In genomic region chr4:133068400-133069138, GRCm38 (mm10) we compare ENCODE assay signal across 11 mouse cellular contexts. TPM values are rescaled to one million over a fixed set of nuclear protein-coding genes. Genes with fewer than 3 reads are reported as not detected.
DNase-seq lines count a peak whose midpoint lies in the region; ATAC-seq and TF ChIP-seq lines count a peak whose summit lies in the region.
"Had no signal": no experiment of that assay in that cellular context is flagged by ENCODE, and none has a peak within 500 bp of the region (broad histone marks: within the 10 kb centered on the region; RNA-seq: fewer than 3 reads in every experiment).

No protein-coding gene starts in this region.

- whole genome bisulfite sequencing in heart, embryonic 13.5 days, result 78% methylated on average over 12 of the region's 12 CpGs
- WGBS in lung, adult 2 months, result 67% methylated on average over 12 of the region's 12 CpGs
- 82% methylated on average over 12 of the region's 12 CpGs for WGBS in embryonic facial prominence, embryonic 13.5 days
- 67% methylated on average over 12 of the region's 12 CpGs for WGBS in midbrain, postnatal 0 days

- TF ChIP-seq POLR2A in lung, adult 2 months (IDR thresholded peaks at IDR 0.05; ENCODE audit: borderline replicate concordance, extremely low read depth, low read depth, low read length), result no peak

- peaks cover 70% of the 10 kb centered on the region for H3K4me1 ChIP-seq in heart, embryonic 13.5 days
- H3K4me1 ChIP-seq in lung, adult 2 months (ENCODE audit: control insufficient read depth, insufficient read depth, low read length), result peaks cover 5% of the 10 kb centered on the region
- peaks cover 22% of the 10 kb centered on the region for H3K4me1 ChIP-seq in embryonic facial prominence, embryonic 13.5 days
- peaks cover 6% of the 10 kb centered on the region for H3K4me1 ChIP-seq in midbrain, postnatal 0 days (ENCODE audit: insufficient read depth, low read length)

- H3K27ac ChIP-seq in heart, embryonic 13.5 days (replicated peaks), result peak overlapping the region; percentile 36; the same call in 1 of the 2 replicates
- H3K27ac ChIP-seq in embryonic facial prominence, embryonic 13.5 days, result 0 out of 2 replicates have a peak overlapping the region, but pooled peaks have one; percentile 3
- H3K27ac ChIP-seq in midbrain, postnatal 0 days (ENCODE audit: low read depth, low read length), result peak overlapping the region; percentile 59
- H3K27ac ChIP-seq: intestine, embryonic 15.5 days had no signal

- intact Hi-C loops in heart, postnatal 25 days (cut with DNase I), result no loop called here

- H3K4me3 ChIP-seq in heart, embryonic 13.5 days, result no peak overlapping the region
- H3K4me3 ChIP-seq in lung, adult 2 months (replicated peaks; ENCODE audit: extremely low read depth, low read depth, low read length), result no peak overlapping the region
- H3K4me3 ChIP-seq in embryonic facial prominence, embryonic 13.5 days, result no peak overlapping the region
- no peak overlapping the region for H3K4me3 ChIP-seq in midbrain, postnatal 0 days (ENCODE audit: low read depth, low read length)
- H3K4me3 ChIP-seq: intestine, embryonic 15.5 days had no signal

- no peaks in the 10 kb centered on the region for H3K27me3 ChIP-seq in heart, embryonic 13.5 days (replicated peaks)
- no peaks in the 10 kb centered on the region for H3K27me3 ChIP-seq in embryonic facial prominence, embryonic 13.5 days
- no peaks in the 10 kb centered on the region for H3K27me3 ChIP-seq in midbrain, postnatal 0 days (ENCODE audit: insufficient read depth, low read length)
- H3K27me3 ChIP-seq: intestine, embryonic 15.5 days had no signal

- no peak for ATAC-seq in heart, embryonic 13.5 days (ENCODE audit: extremely low read depth, insufficient number of reproducible peaks, low FRiP score, low TSS enrichment)
- ATAC-seq in embryonic facial prominence, embryonic 13.5 days (ENCODE audit: insufficient number of reproducible peaks, insufficient read depth, low FRiP score, low TSS enrichment, low read depth), result no peak
- ATAC-seq in midbrain, postnatal 0 days (ENCODE audit: low FRiP score), result no peak
- ATAC-seq: intestine, embryonic 15.5 days had no signal

- no peaks in the 10 kb centered on the region for H3K9me3 ChIP-seq in heart, embryonic 13.5 days
- no peaks in the 10 kb centered on the region for H3K9me3 ChIP-seq in embryonic facial prominence, embryonic 13.5 days
- H3K9me3 ChIP-seq in midbrain, postnatal 0 days (ENCODE audit: low read length), result no peaks in the 10 kb centered on the region
- H3K9me3 ChIP-seq: intestine, embryonic 15.5 days had no signal

- H3K4me2 ChIP-seq in heart, embryonic 13.5 days, result no peak overlapping the region
- H3K4me2 ChIP-seq in embryonic facial prominence, embryonic 13.5 days, result no peak overlapping the region
- H3K4me2 ChIP-seq in midbrain, postnatal 0 days (ENCODE audit: low read depth, low read length, poor library complexity, severe bottlenecking), result no peak overlapping the region
- H3K4me2 ChIP-seq: intestine, embryonic 15.5 days had no signal

- DNase-seq in heart, postnatal 25 days (ENCODE audit: low spot score), result no peak
- peak; percentile 24 for DNase-seq in lung, postnatal 14 days
- no peak for DNase-seq in lung, adult 2 months
- DNase-seq in midbrain, postnatal 0 days (ENCODE audit: low spot score), result no peak
- no peak for DNase-seq in right cerebral cortex, adult 2 months (ENCODE audit: low spot score in 2 of 2)
- no peak for DNase-seq in kidney, adult 8-10 months
- DNase-seq: cerebellum, adult 11-12 months; thymus, postnatal 25 days had no signal

- H3K9ac ChIP-seq in heart, embryonic 13.5 days, result peak overlapping the region; percentile 33
- H3K9ac ChIP-seq in embryonic facial prominence, embryonic 13.5 days, result 0 out of 2 replicates have a peak overlapping the region, but pooled peaks have one; percentile 21
- no peak overlapping the region for H3K9ac ChIP-seq in midbrain, postnatal 0 days (replicated peaks; ENCODE audit: low read length, poor library complexity, severe bottlenecking)
- H3K9ac ChIP-seq: intestine, embryonic 15.5 days had no signal

- H3K36me3 ChIP-seq in heart, embryonic 13.5 days, result peaks cover 98% of the 10 kb centered on the region
- peaks cover 93% of the 10 kb centered on the region for H3K36me3 ChIP-seq in embryonic facial prominence, embryonic 13.5 days
- peaks cover 38% of the 10 kb centered on the region for H3K36me3 ChIP-seq in midbrain, postnatal 0 days (ENCODE audit: insufficient read depth, low read length)

- TF ChIP-seq CTCF in lung, adult 2 months (IDR thresholded peaks at IDR 0.05; ENCODE audit: insufficient read depth, low read length), result no peak
- no peak for TF ChIP-seq CTCF in midbrain, postnatal 0 days (IDR thresholded peaks at IDR 0.05)

RNA-seq across cellular contexts. Expression of gene Ahdc1, which starts 57.5 kb away (rescaled TPM):
- polyA plus RNA-seq in heart, embryonic 13.5 days (2015; fragmentation: Nextera tagmentation; extraction: Ambion mirVana), result 6.5 and 6.9 TPM in 2 replicates
- total RNA-seq in heart, postnatal 25 days (2021), result 10 to 100 TPM; 43.2 to 50.4 TPM
- polyA plus RNA-seq in lung, adult 2 months (2012; rRNA removed), result 25.8 and 28.7 TPM in 2 replicates
- 12.8 and 14.3 TPM in 2 replicates for polyA plus RNA-seq in embryonic facial prominence, embryonic 13.5 days (2015; fragmentation: Nextera tagmentation; extraction: Ambion mirVana)
- 105 and 115 TPM in 2 replicates for total RNA-seq in midbrain, postnatal 0 days (2014; rRNA removed)
- 9.2 and 11.0 TPM in 2 replicates for polyA plus RNA-seq in midbrain, postnatal 0 days (2015; fragmentation: Nextera tagmentation; extraction: Ambion mirVana)

Comparison
In these comparisons a context has a peak if more than half of its experiments do, and no peak if none do; other contexts are left out.
1. H3K27ac ChIP-seq: peak in every context shown above with its lines; median percentile 59 in midbrain, postnatal 0 days; 36 in heart, embryonic 13.5 days; 3 in embryonic facial prominence, embryonic 13.5 days.